Mouse (Mus musculus) common myeloid progenitor, adult 5-6 weeks (primary cell): ENCODE results near the gene Grk4. TPM values are rescaled to one million over a fixed set of nuclear protein-coding genes. Genes with fewer than 3 reads are reported as not detected.
"Not testable (repeated sequence)": the region's sequence is repeated elsewhere in the genome, so short reads cannot be mapped to it uniquely, and the experiment has no call there.

ENCODE experiments used
- ATAC-seq: replicated peaks from 2 replicates; pipeline ENCODE4 v1.8.0; 2016; ENCODE audit warnings: low read depth, mild to moderate bottlenecking, moderate TSS enrichment, inconsistent platforms; ENCODE audit not compliant: poor library complexity, severe bottlenecking
- total RNA-seq: library from RNA; stranded (forward); fragments of 200-1000, 187-1606 nt; gene quantifications from 2 replicates; pipeline ENCODE4 v1.2.3, GENCODE M21; 2017

The Grk4 gene
- total RNA-seq, 1 experiment from 2014 or later, result 0.91 TPM

GRCm38 (mm10) chr5:34695521-34695920 is 35.3 kb downstream of the Grk4 start:
- peak; percentile 78 for ATAC-seq

DNA sequence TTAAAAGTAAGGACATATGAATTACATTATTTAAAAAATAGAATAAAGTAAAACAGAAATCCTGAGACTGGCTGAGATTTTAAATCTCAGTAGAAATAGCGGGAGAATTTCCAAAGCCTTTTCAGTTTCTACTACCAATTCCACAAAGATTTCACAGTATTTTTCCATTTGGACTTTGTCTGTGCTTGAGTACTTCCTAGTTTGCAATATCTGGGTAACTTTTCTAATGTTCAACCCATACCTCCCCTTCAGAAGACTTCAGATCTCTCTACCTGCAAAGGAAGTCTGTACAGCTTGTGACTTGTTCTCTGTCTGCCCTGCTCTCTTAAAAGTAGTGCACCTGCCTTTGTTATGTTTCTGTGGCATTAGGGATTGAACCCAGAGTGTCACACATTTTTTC is 48.3 kb downstream of the Grk4 start:
- ATAC-seq, result no peak

GRCm38 (mm10) chr5:34714371-34714770 is 54.2 kb downstream of the Grk4 start:
- ATAC-seq, result not testable (repeated sequence)

DNA sequence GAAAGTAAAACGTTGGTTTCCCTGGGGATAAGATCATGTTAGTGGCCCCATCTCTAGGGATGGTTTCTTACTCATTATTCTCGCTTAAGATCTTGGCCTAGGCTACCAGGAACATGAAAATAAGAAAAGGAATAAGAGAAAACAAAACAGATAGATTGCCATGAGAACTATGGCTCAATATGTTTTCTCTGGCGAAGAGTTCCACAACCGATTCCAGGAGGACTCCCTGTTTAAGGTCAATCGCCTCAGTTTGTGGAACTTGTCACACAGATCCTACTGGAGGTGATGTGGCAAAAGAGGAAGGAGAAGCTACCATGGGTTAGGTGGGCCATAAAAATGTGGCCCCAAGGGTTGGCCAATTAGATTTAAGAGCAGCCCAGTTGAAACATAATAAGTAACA is 54.6 kb downstream of the Grk4 start:
- ATAC-seq, result no peak

- no peak for ATAC-seq
Observed at GRCm38 (mm10) chr5:34729141-34729540, 69.0 kb downstream of the Grk4 start.

- no peak for ATAC-seq
Observed at GRCm38 (mm10) chr5:34730255-34730654, 70.1 kb downstream of the Grk4 start.

- ATAC-seq, result no peak
Observed at GRCm38 (mm10) chr5:34751477-34751876, 91.3 kb downstream of the Grk4 start.

GRCm38 (mm10) chr5:34758762-34759161 is 98.6 kb downstream of the Grk4 start:
- ATAC-seq, result no peak

GRCm38 (mm10) chr5:34760850-34761508 is 100.8 kb downstream of the Grk4 start:
- peak; percentile 5; the same call in 1 of the 2 replicates for ATAC-seq

DNA sequence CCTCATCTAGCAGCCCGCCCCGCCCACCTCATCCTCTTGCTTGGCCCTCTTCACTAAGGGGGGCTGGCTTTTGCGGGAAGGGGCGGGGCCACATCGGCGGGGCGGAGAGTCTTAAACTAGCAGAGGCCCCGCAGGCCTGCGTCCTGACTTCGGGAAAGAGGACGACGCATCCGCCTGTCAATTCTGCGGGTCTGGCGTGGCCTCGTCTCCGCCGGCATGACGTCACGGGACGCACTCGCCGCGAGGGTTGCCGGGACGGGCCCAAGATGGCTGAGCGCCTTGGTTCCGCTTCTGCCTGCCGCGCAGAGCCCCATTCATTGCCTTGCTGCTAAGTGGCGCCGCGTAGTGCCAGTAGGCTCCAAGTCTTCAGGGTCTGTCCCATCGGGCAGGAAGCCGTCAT is 101.3 kb downstream of the Grk4 start, which contains the start of gene Htt:
TSS of gene Htt (plus strand) at position 232 of the 400 bp plus-strand sequence.
- ATAC-seq, result peak; percentile 94

DNA sequence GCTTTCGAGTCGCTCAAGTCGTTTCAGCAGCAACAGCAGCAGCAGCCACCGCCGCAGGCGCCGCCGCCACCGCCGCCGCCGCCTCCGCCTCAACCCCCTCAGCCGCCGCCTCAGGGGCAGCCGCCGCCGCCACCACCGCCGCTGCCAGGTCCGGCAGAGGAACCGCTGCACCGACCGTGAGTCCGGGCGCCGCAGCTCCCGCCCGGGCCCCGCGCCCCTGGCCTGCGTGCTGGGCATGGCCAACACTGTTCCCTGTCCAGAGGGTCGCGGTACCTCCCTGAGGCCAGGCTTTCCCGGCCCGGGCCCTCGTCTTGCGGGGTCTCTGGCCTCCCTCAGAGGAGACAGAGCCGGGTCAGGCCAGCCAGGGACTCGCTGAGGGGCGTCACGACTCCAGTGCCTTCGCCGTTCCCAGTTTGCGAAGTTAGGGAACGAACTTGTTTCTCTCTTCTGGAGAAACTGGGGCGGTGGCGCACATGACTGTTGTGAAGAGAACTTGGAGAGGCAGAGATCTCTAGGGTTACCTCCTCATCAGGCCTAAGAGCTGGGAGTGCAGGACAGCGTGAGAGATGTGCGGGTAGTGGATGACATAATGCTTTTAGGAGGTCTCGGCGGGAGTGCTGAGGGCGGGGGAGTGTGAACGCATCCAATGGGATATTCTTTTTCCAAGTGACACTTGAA is 101.9 kb downstream of the Grk4 start:
- ATAC-seq, result no peak

GRCm38 (mm10) chr5:34771818-34772217 is 111.6 kb downstream of the Grk4 start:
- no peak for ATAC-seq

GRCm38 (mm10) chr5:34772696-34773245 is 112.6 kb downstream of the Grk4 start:
- no peak for ATAC-seq

GRCm38 (mm10) chr5:34773392-34773791 is 113.2 kb downstream of the Grk4 start:
- ATAC-seq, result 0 out of 2 replicates have a peak, but pooled peaks have one; percentile 32

DNA sequence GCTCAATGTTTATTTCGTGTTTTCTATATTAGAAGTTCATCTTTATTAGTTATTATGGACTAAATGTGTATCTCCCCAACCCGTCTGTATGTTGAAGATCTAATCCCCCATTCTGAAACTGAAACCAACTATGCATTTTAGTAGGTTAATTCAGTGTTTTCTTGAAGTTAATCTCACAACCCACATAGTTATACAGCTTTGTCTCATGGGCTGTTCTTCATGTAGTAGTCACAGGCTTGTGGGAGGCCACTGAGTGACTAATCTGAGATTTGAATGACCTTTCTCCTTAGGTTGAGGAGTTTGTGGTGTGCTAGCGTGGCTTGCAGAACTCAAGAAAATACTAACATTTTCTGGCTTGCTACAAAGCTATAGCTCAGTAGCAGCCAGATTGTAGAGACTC is 124.8 kb downstream of the Grk4 start:
- ATAC-seq, result no peak

- no peak for ATAC-seq
Observed at GRCm38 (mm10) chr5:34791141-34791540, 131.0 kb downstream of the Grk4 start.

- no peak for ATAC-seq
Observed at GRCm38 (mm10) chr5:34800292-34800953, 140.2 kb downstream of the Grk4 start.
